Mouse (Mus musculus): ENCODE measurements around the gene Gm13305. TPM values are rescaled to one million over a fixed set of nuclear protein-coding genes. Genes with fewer than 3 reads are reported as not detected.
"Not testable (repeated sequence)": the region's sequence is repeated elsewhere in the genome, so short reads cannot be mapped to it uniquely, and the experiment has no call there.

Gm13305 gene
- 0.15 TPM in 1 of 2 replicates, not detected in the other for polyA plus RNA-seq (2012; rRNA removed)
- 0.45 TPM in 1 of 2 replicates, not detected in the other for polyA plus RNA-seq (2014; fragmentation: Nextera tagmentation; extraction: Ambion mirVana)

- H3K4me2 ChIP-seq (ENCODE audit: low read depth); H3K9ac ChIP-seq (replicated peaks); H3K9me3 ChIP-seq (ENCODE audit: control insufficient read depth, low read length); H3K27me3 ChIP-seq (ENCODE audit: control insufficient read depth, insufficient read depth, low read length); DNase-seq (ENCODE audit: low read depth in 3 of 3, low spot score in 3 of 3); H3K4me3 ChIP-seq (ENCODE audit: insufficient read depth in 1 of 2, low read depth in 2 of 2, low read length in 2 of 2); H3K36me3 ChIP-seq (replicated peaks; ENCODE audit: control insufficient read depth, insufficient read depth, low read depth); H3K4me1 ChIP-seq (replicated peaks; ENCODE audit: control insufficient read depth in 2 of 2, insufficient read depth in 2 of 2, low read length in 1 of 2); ATAC-seq (ENCODE audit: insufficient read depth); H3K27ac ChIP-seq: not testable (repeated sequence)
- no CpG with 5 or more reads among the region's 7 CpGs for WGBS (ENCODE audit: insufficient replicate concordance)
These were observed at the start of gene Gm13305 for GRCm38 (mm10) chr4:42168503-42168902. Gm13305 (minus strand) TSS chr4:42168603.

GRCm38 (mm10) chr4:42184980-42185372, 16.6 kb upstream of the Gm13305 start:
- H3K27ac ChIP-seq; ATAC-seq (ENCODE audit: insufficient read depth); H3K4me3 ChIP-seq (ENCODE audit: insufficient read depth in 1 of 2, low read depth in 2 of 2, low read length in 2 of 2); H3K36me3 ChIP-seq (replicated peaks; ENCODE audit: control insufficient read depth, insufficient read depth, low read depth); H3K4me2 ChIP-seq (ENCODE audit: low read depth); H3K27me3 ChIP-seq (ENCODE audit: control insufficient read depth, insufficient read depth, low read length); H3K9ac ChIP-seq (replicated peaks); DNase-seq (ENCODE audit: low read depth in 3 of 3, low spot score in 3 of 3); H3K9me3 ChIP-seq (ENCODE audit: control insufficient read depth, low read length); H3K4me1 ChIP-seq (replicated peaks; ENCODE audit: control insufficient read depth in 2 of 2, insufficient read depth in 2 of 2, low read length in 1 of 2): not testable (repeated sequence)
- WGBS (ENCODE audit: insufficient replicate concordance) = no CpG with 5 or more reads among the region's 25 CpGs

GRCm38 (mm10) chr4:42184324-42184979, 16.0 kb upstream of the Gm13305 start:
- H3K27me3 ChIP-seq (ENCODE audit: control insufficient read depth, insufficient read depth, low read length); H3K27ac ChIP-seq; H3K9ac ChIP-seq (replicated peaks); H3K4me2 ChIP-seq (ENCODE audit: low read depth); H3K4me1 ChIP-seq (replicated peaks; ENCODE audit: control insufficient read depth in 2 of 2, insufficient read depth in 2 of 2, low read length in 1 of 2); H3K9me3 ChIP-seq (ENCODE audit: control insufficient read depth, low read length); H3K4me3 ChIP-seq (ENCODE audit: insufficient read depth in 1 of 2, low read depth in 2 of 2, low read length in 2 of 2); DNase-seq (ENCODE audit: low read depth in 3 of 3, low spot score in 3 of 3); H3K36me3 ChIP-seq (replicated peaks; ENCODE audit: control insufficient read depth, insufficient read depth, low read depth); ATAC-seq (ENCODE audit: insufficient read depth): not testable (repeated sequence)
- WGBS (ENCODE audit: insufficient replicate concordance) = no CpG with 5 or more reads among the region's 58 CpGs

- not testable (repeated sequence) for H3K27me3 ChIP-seq (ENCODE audit: control insufficient read depth, insufficient read depth, low read length); ATAC-seq (ENCODE audit: insufficient read depth); H3K9ac ChIP-seq (replicated peaks); H3K4me3 ChIP-seq (ENCODE audit: insufficient read depth in 1 of 2, low read depth in 2 of 2, low read length in 2 of 2); H3K4me1 ChIP-seq (replicated peaks; ENCODE audit: control insufficient read depth in 2 of 2, insufficient read depth in 2 of 2, low read length in 1 of 2); H3K27ac ChIP-seq; H3K9me3 ChIP-seq (ENCODE audit: control insufficient read depth, low read length); H3K4me2 ChIP-seq (ENCODE audit: low read depth); DNase-seq (ENCODE audit: low read depth in 3 of 3, low spot score in 3 of 3); H3K36me3 ChIP-seq (replicated peaks; ENCODE audit: control insufficient read depth, insufficient read depth, low read depth)
- no CpG with 5 or more reads among the region's 31 CpGs for WGBS (ENCODE audit: insufficient replicate concordance)
These were observed 15.1 kb upstream of the Gm13305 start for GRCm38 (mm10) chr4:42183234-42184197.

- not testable (repeated sequence) for H3K4me2 ChIP-seq (ENCODE audit: low read depth); H3K9me3 ChIP-seq (ENCODE audit: control insufficient read depth, low read length); H3K27me3 ChIP-seq (ENCODE audit: control insufficient read depth, insufficient read depth, low read length); H3K9ac ChIP-seq (replicated peaks); ATAC-seq (ENCODE audit: insufficient read depth); H3K27ac ChIP-seq; H3K4me1 ChIP-seq (replicated peaks; ENCODE audit: control insufficient read depth in 2 of 2, insufficient read depth in 2 of 2, low read length in 1 of 2); H3K36me3 ChIP-seq (replicated peaks; ENCODE audit: control insufficient read depth, insufficient read depth, low read depth); DNase-seq (ENCODE audit: low read depth in 3 of 3, low spot score in 3 of 3); H3K4me3 ChIP-seq (ENCODE audit: insufficient read depth in 1 of 2, low read depth in 2 of 2, low read length in 2 of 2)
- WGBS (ENCODE audit: insufficient replicate concordance) = no CpG with 5 or more reads among the region's 4 CpGs
These were observed 9.8 kb upstream of the Gm13305 start for GRCm38 (mm10) chr4:42178243-42178642.

GRCm38 (mm10) chr4:42153136-42153535, 15.3 kb downstream of the Gm13305 start, which contains the start of gene Gm13306:
Gm13306 (plus strand) TSS chr4:42153436.
- not testable (repeated sequence) for H3K36me3 ChIP-seq (replicated peaks; ENCODE audit: control insufficient read depth, insufficient read depth, low read depth); DNase-seq (ENCODE audit: low read depth in 3 of 3, low spot score in 3 of 3); H3K27me3 ChIP-seq (ENCODE audit: control insufficient read depth, insufficient read depth, low read length); H3K9ac ChIP-seq (replicated peaks); H3K4me1 ChIP-seq (replicated peaks; ENCODE audit: control insufficient read depth in 2 of 2, insufficient read depth in 2 of 2, low read length in 1 of 2); H3K4me3 ChIP-seq (ENCODE audit: insufficient read depth in 1 of 2, low read depth in 2 of 2, low read length in 2 of 2); H3K27ac ChIP-seq; H3K4me2 ChIP-seq (ENCODE audit: low read depth); H3K9me3 ChIP-seq (ENCODE audit: control insufficient read depth, low read length); ATAC-seq (ENCODE audit: insufficient read depth)
- WGBS (ENCODE audit: insufficient replicate concordance) = no CpG with 5 or more reads among the region's 9 CpGs

- H3K27ac ChIP-seq; H3K4me3 ChIP-seq (ENCODE audit: insufficient read depth in 1 of 2, low read depth in 2 of 2, low read length in 2 of 2); H3K9ac ChIP-seq (replicated peaks); H3K4me2 ChIP-seq (ENCODE audit: low read depth); H3K4me1 ChIP-seq (replicated peaks; ENCODE audit: control insufficient read depth in 2 of 2, insufficient read depth in 2 of 2, low read length in 1 of 2); H3K36me3 ChIP-seq (replicated peaks; ENCODE audit: control insufficient read depth, insufficient read depth, low read depth); H3K9me3 ChIP-seq (ENCODE audit: control insufficient read depth, low read length); ATAC-seq (ENCODE audit: insufficient read depth); H3K27me3 ChIP-seq (ENCODE audit: control insufficient read depth, insufficient read depth, low read length); DNase-seq (ENCODE audit: low read depth in 3 of 3, low spot score in 3 of 3): not testable (repeated sequence)
- WGBS (ENCODE audit: insufficient replicate concordance) = no CpG with 5 or more reads among the region's 5 CpGs
These were observed 53.9 kb downstream of the Gm13305 start, which contains the start of gene Gm13304 for GRCm38 (mm10) chr4:42114517-42114916. Gm13304 (plus strand) TSS chr4:42114817.

Data from liver, embryonic 14.5 days (tissue).